Mouse (Mus musculus) liver, embryonic 14.5 days (tissue): ENCODE data around the gene Prpf3. TPM values are rescaled to one million over a fixed set of nuclear protein-coding genes. Genes with fewer than 3 reads are reported as not detected.

ENCODE experiments used
- ATAC-seq: fragments of 200-750 bp; cut with Nextera tagmentation; 2 replicates; pipeline ENCODE4 v1.8.0; 2017; ENCODE audit warnings: moderate number of reproducible peaks, mild to moderate bottlenecking, moderate library complexity; ENCODE audit not compliant: insufficient read depth
- DNase-seq, 3 experiments: peaks; one replicate each; pipeline ENCODE4 v3.0.0-alpha.2; 2012 to 2013; ENCODE audit warnings: low read depth in 3 of 3, low spot score in 3 of 3
- H3K27ac ChIP-seq: fragments of 300-500 bp; sonication (generic); 2 replicates; pipeline ENCODE4 v1.5.1; 2014; ENCODE audit warnings: moderate library complexity, mild to moderate bottlenecking, control low read depth, inconsistent platforms
- H3K27me3 ChIP-seq: fragments of 300-500 bp; sonication (generic); 2 replicates; pipeline ENCODE4 v1.6.1; 2014; ENCODE audit warnings: mild to moderate bottlenecking, low read length, moderate library complexity; ENCODE audit not compliant: control insufficient read depth, insufficient read depth
- H3K36me3 ChIP-seq: fragments of 300-500 bp; sonication (generic); replicated peaks from 2 replicates; pipeline ENCODE4 v1.6.1; 2014; ENCODE audit warnings: low read depth; ENCODE audit not compliant: control insufficient read depth, insufficient read depth
- H3K4me1 ChIP-seq, 2 experiments: fragments of 200-500 bp in 1 of 2; fragments of 300-500 bp in 1 of 2; sonication (generic) in 1 of 2; replicated peaks; 2 replicates each; pipeline ENCODE4 v1.6.1; 2012 to 2014; ENCODE audit warnings: antibody characterized with exemption in 1 of 2, inconsistent platforms in 1 of 2, low read length in 1 of 2; ENCODE audit not compliant: control insufficient read depth in 2 of 2, insufficient read depth in 2 of 2
- H3K4me2 ChIP-seq: fragments of 300-500 bp; sonication (generic); 2 replicates; pipeline ENCODE4 v1.6.1; 2014; ENCODE audit warnings: low read depth, mild to moderate bottlenecking, control low read depth, moderate library complexity
- H3K4me3 ChIP-seq, 2 experiments: fragments of 200-500 bp in 1 of 2; fragments of 300-500 bp in 1 of 2; sonication (generic) in 1 of 2; 2 replicates each; pipeline ENCODE4 v1.5.1; 2012 to 2014; ENCODE audit warnings: low read depth in 2 of 2, low read length in 2 of 2, mild to moderate bottlenecking in 2 of 2, control low read depth in 1 of 2, inconsistent platforms in 1 of 2, moderate library complexity in 1 of 2; ENCODE audit not compliant: insufficient read depth in 1 of 2
- H3K9ac ChIP-seq: fragments of 300-500 bp; sonication (generic); replicated peaks from 2 replicates; pipeline ENCODE4 v1.6.1; 2014; ENCODE audit warnings: mild to moderate bottlenecking, control low read depth, moderate library complexity
- H3K9me3 ChIP-seq: fragments of 300-500 bp; sonication (generic); 2 replicates; pipeline ENCODE4 v1.6.1; 2016; ENCODE audit warnings: low read length, mixed read lengths; ENCODE audit not compliant: control insufficient read depth
- CTCF ChIP-seq: IDR thresholded peaks from 2 replicates; pipeline ENCODE4 v1.5.1; 2016; ENCODE audit warnings: antibody characterized with exemption, low read depth, control low read depth
- EP300 ChIP-seq: IDR thresholded peaks from 2 replicates; pipeline ENCODE4 v1.6.1; 2016; ENCODE audit warnings: antibody characterized with exemption, low read depth
- WGBS: fragments of 180-500 bp; shearing (Covaris S2); extraction: QIAGEN DNeasy Blood & Tissue Kit; methylation state at CpG from one replicate; pipeline ENCODE4 v1.1.7; 2014; ENCODE audit not compliant: insufficient replicate concordance; 5-methylcytosine and 5-hydroxymethylcytosine counted together
- polyA plus RNA-seq, 2 experiments: library from polyadenylated mRNA; depleted of rRNA in 1 of 2; stranded (reverse) in 1 of 2; unstranded in 1 of 2; fragments of >200 nt; fragmentation: Nextera tagmentation in 1 of 2; extraction: Ambion mirVana in 1 of 2; gene quantifications; 2 replicates each; pipeline versions ENCODE4 v1.2.1 to v1.2.3; 2012 to 2014

The Prpf3 gene
- polyA plus RNA-seq, 2 experiments, result 18.9 to 27.2 TPM

- DNase-seq (no peak), ATAC-seq (no peak)
- WGBS, result 71% methylated on average over 4 of the region's 4 CpGs
- Histone ChIP-seq H3K9me3 (no peaks in the 10 kb centered on the region), H3K9ac (no peak overlapping the region), H3K4me1 (peaks cover 0 to 3% of the 10 kb centered on the region in 2 experiments; a peak in 2 of 4 replicates), H3K4me3 (no peak overlapping the region), H3K27ac (no peak overlapping the region), H3K27me3 (no peaks in the 10 kb centered on the region), H3K36me3 (no peaks in the 10 kb centered on the region; the same call in 1 of the 2 replicates), H3K4me2 (no peak overlapping the region)
- no peak for TF ChIP-seq EP300
- TF ChIP-seq CTCF, result no peak
These were observed 56.9 kb downstream of the Prpf3 start for GRCm38 (mm10) chr3:95798756-95799155.

GRCm38 (mm10) chr3:95794299-95794698 lies 61.4 kb downstream of the Prpf3 start:
- 65% methylated on average over 1 of the region's 1 CpGs for WGBS
- no peak for ATAC-seq
- no peaks in the 10 kb centered on the region for H3K27me3 ChIP-seq

DNA sequence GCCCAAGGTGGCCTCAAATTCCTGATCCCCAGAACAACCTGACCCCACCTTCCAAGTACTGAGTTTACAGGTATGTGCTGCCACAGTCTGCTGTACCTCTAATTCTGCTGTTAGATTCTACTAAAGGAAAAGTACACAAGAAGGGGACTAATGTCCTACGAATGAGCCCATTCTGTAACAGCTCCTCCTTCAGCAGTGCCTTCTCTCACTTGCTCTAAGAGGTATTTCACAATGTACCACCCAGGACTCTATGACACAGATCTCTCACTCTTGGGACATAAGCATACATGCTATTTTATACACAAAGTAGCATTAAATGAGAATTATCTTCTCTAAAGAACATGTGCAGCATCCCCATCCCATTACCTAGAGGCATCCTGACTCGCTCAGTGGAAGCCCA lies 62.0 kb downstream of the Prpf3 start:
- Histone ChIP-seq H3K9ac (no peak overlapping the region), H3K36me3 (no peaks in the 10 kb centered on the region), H3K4me3 (no peak overlapping the region), H3K4me2 (no peak overlapping the region), H3K27me3 (no peaks in the 10 kb centered on the region), H3K27ac (no peak overlapping the region), H3K9me3 (no peaks in the 10 kb centered on the region), H3K4me1 (no peaks in the 10 kb centered on the region)
- 64% methylated on average over 2 of the region's 2 CpGs for WGBS
- no peak for TF ChIP-seq CTCF
- no peak for TF ChIP-seq EP300
- DNase-seq (no peak), ATAC-seq (no peak)

More at GRCm38 (mm10) chr3:95794299-95794698, 61.4 kb downstream of the Prpf3 start:
- no peaks in the 10 kb centered on the region for H3K4me1 ChIP-seq
- no peak overlapping the region for H3K27ac ChIP-seq
- no peak overlapping the region for H3K9ac ChIP-seq
- TF ChIP-seq CTCF, result no peak
- TF ChIP-seq EP300, result no peak
- H3K4me2 ChIP-seq, result no peak overlapping the region
- no peak for DNase-seq
- H3K36me3 ChIP-seq, result no peaks in the 10 kb centered on the region
- no peaks in the 10 kb centered on the region for H3K9me3 ChIP-seq
- no peak overlapping the region for H3K4me3 ChIP-seq

DNA sequence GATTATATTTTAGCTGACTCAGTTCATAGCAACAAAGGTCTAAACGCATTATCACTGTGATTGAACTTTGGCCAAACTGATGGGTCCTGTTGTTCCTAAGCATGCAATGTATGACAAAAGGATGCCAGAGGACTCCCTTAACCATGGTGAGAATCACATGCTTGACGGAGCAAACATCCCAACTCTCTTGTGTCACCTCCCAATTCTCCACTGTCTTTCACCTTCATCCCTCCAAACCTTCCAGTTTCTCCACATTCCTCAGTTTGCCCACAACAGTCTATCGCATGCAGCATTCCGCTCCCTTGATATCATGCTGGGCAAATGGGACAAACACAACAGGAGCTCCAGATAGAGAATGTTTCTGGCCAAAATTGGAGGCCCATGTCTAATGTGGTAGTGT lies 70.2 kb downstream of the Prpf3 start:
- no peaks in the 10 kb centered on the region for H3K9me3 ChIP-seq
- no peaks in the 10 kb centered on the region for H3K4me1 ChIP-seq
- H3K27ac ChIP-seq, result no peak overlapping the region
- no peak for ATAC-seq
- peaks cover 25% of the 10 kb centered on the region for H3K36me3 ChIP-seq
- no peak overlapping the region for H3K4me3 ChIP-seq
- no peaks in the 10 kb centered on the region for H3K27me3 ChIP-seq
- TF ChIP-seq EP300 (no peak), CTCF (no peak)
- H3K4me2 ChIP-seq, result no peak overlapping the region
- 87% methylated on average over 4 of the region's 4 CpGs for WGBS
- DNase-seq, result no peak
- no peak overlapping the region for H3K9ac ChIP-seq

Other genes with a start within 250 kb of the Prpf3 start
- 10.2 and 14.9 TPM in 2 replicates for gene Ensa, start 230.9 kb downstream of the Prpf3 start, polyA plus RNA-seq (2012; rRNA removed)
- gene Ensa, start 230.9 kb downstream of the Prpf3 start, polyA plus RNA-seq (2014; fragmentation: Nextera tagmentation; extraction: Ambion mirVana), result 26.8 and 27.1 TPM in 2 replicates
- gene Mcl1, start 197.1 kb downstream of the Prpf3 start, polyA plus RNA-seq (2012; rRNA removed), result 26.6 and 34.6 TPM in 2 replicates
- 39.2 and 45.0 TPM in 2 replicates for gene Mcl1, start 197.1 kb downstream of the Prpf3 start, polyA plus RNA-seq (2014; fragmentation: Nextera tagmentation; extraction: Ambion mirVana)
- gene Adamtsl4, start 168.0 kb downstream of the Prpf3 start, polyA plus RNA-seq (2012; rRNA removed), result 0.12 and 0.43 TPM in 2 replicates
- 0.17 and 0.47 TPM in 2 replicates for gene Adamtsl4, start 168.0 kb downstream of the Prpf3 start, polyA plus RNA-seq (2014; fragmentation: Nextera tagmentation; extraction: Ambion mirVana)
- 9.3 and 9.8 TPM in 2 replicates for gene Ecm1, start 116.3 kb downstream of the Prpf3 start, polyA plus RNA-seq (2012; rRNA removed)
- gene Ecm1, start 116.3 kb downstream of the Prpf3 start, polyA plus RNA-seq (2014; fragmentation: Nextera tagmentation; extraction: Ambion mirVana), result 10.2 and 12.9 TPM in 2 replicates
- gene Tars2, start 95.7 kb downstream of the Prpf3 start, polyA plus RNA-seq (2012; rRNA removed), result 14.5 and 19.9 TPM in 2 replicates
- gene Tars2, start 95.7 kb downstream of the Prpf3 start, polyA plus RNA-seq (2014; fragmentation: Nextera tagmentation; extraction: Ambion mirVana), result 37.1 and 39.9 TPM in 2 replicates
- 4.2 and 5.3 TPM in 2 replicates for gene Rprd2, start 37.0 kb downstream of the Prpf3 start, polyA plus RNA-seq (2012; rRNA removed)
- 6.6 and 6.8 TPM in 2 replicates for gene Rprd2, start 37.0 kb downstream of the Prpf3 start, polyA plus RNA-seq (2014; fragmentation: Nextera tagmentation; extraction: Ambion mirVana)
- 72.5 and 119 TPM in 2 replicates for gene Mrps21, start 15.6 kb upstream of the Prpf3 start, polyA plus RNA-seq (2012; rRNA removed)
- 224 and 226 TPM in 2 replicates for gene Mrps21, start 15.6 kb upstream of the Prpf3 start, polyA plus RNA-seq (2014; fragmentation: Nextera tagmentation; extraction: Ambion mirVana)
- 0.57 and 0.73 TPM in 2 replicates for gene Ciart, start 26.4 kb upstream of the Prpf3 start, polyA plus RNA-seq (2012; rRNA removed)
- 0.32 and 0.53 TPM in 2 replicates for gene Ciart, start 26.4 kb upstream of the Prpf3 start, polyA plus RNA-seq (2014; fragmentation: Nextera tagmentation; extraction: Ambion mirVana)
- 3.2 and 5.1 TPM in 2 replicates for gene BC028528, start 36.1 kb upstream of the Prpf3 start, polyA plus RNA-seq (2012; rRNA removed)
- 3.8 and 5.1 TPM in 2 replicates for gene BC028528, start 36.1 kb upstream of the Prpf3 start, polyA plus RNA-seq (2014; fragmentation: Nextera tagmentation; extraction: Ambion mirVana)
- 26.2 and 28.6 TPM in 2 replicates for gene Aph1a, start 38.1 kb upstream of the Prpf3 start, polyA plus RNA-seq (2012; rRNA removed)
- gene Aph1a, start 38.1 kb upstream of the Prpf3 start, polyA plus RNA-seq (2014; fragmentation: Nextera tagmentation; extraction: Ambion mirVana), result 14.0 and 16.1 TPM in 2 replicates
- 4.8 and 5.3 TPM in 2 replicates for gene Car14, start 48.8 kb upstream of the Prpf3 start, polyA plus RNA-seq (2012; rRNA removed)
- gene Car14, start 48.8 kb upstream of the Prpf3 start, polyA plus RNA-seq (2014; fragmentation: Nextera tagmentation; extraction: Ambion mirVana), result 9.3 and 11.1 TPM in 2 replicates
- gene Anp32e, start 73.4 kb upstream of the Prpf3 start, polyA plus RNA-seq (2012; rRNA removed), result 39.5 and 104 TPM in 2 replicates
- 39.5 and 45.3 TPM in 2 replicates for gene Anp32e, start 73.4 kb upstream of the Prpf3 start, polyA plus RNA-seq (2014; fragmentation: Nextera tagmentation; extraction: Ambion mirVana)
- gene Plekho1, start 140.1 kb upstream of the Prpf3 start, polyA plus RNA-seq (2012; rRNA removed), result 6.1 and 9.0 TPM in 2 replicates
- 3.6 and 5.4 TPM in 2 replicates for gene Plekho1, start 140.1 kb upstream of the Prpf3 start, polyA plus RNA-seq (2014; fragmentation: Nextera tagmentation; extraction: Ambion mirVana)
- gene Vps45, start 202.6 kb upstream of the Prpf3 start, polyA plus RNA-seq (2012; rRNA removed), result 4.8 and 6.6 TPM in 2 replicates
- gene Vps45, start 202.6 kb upstream of the Prpf3 start, polyA plus RNA-seq (2014; fragmentation: Nextera tagmentation; extraction: Ambion mirVana), result 9.0 and 9.8 TPM in 2 replicates
- 2.8 and 3.5 TPM in 2 replicates for gene Otud7b, start 248.6 kb upstream of the Prpf3 start, polyA plus RNA-seq (2012; rRNA removed)
- gene Otud7b, start 248.6 kb upstream of the Prpf3 start, polyA plus RNA-seq (2014; fragmentation: Nextera tagmentation; extraction: Ambion mirVana), result 5.2 and 8.4 TPM in 2 replicates